Mouse (Mus musculus) kidney, postnatal 14 days (tissue): Measurements from ENCODE around the gene Gdf7.

ENCODE experiments used
- DNase-seq: peaks from one replicate; pipeline ENCODE4 v3.0.0; 2022; ENCODE audit warnings: mixed read lengths

Gdf7 gene

DNA sequence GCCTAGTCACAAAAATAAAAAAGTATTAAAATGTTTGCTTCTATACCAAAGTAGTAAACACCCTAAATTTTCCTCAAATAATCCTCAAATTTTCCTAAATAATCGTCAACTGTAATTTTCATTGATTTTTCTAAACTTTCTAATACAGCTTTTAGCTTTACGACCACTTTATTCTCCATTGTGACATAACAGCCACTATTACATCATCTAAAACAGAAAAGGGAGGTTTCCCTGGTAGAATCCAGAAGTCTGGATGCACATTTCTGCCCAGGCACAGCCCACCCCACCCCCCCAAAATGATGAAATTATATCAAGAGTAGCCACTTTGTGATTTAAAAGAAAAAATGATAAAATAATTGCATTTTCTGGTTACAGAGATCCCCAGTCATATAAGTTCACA lies 5.6 kb downstream of the Gdf7 start:
- no peak for DNase-seq

DNA sequence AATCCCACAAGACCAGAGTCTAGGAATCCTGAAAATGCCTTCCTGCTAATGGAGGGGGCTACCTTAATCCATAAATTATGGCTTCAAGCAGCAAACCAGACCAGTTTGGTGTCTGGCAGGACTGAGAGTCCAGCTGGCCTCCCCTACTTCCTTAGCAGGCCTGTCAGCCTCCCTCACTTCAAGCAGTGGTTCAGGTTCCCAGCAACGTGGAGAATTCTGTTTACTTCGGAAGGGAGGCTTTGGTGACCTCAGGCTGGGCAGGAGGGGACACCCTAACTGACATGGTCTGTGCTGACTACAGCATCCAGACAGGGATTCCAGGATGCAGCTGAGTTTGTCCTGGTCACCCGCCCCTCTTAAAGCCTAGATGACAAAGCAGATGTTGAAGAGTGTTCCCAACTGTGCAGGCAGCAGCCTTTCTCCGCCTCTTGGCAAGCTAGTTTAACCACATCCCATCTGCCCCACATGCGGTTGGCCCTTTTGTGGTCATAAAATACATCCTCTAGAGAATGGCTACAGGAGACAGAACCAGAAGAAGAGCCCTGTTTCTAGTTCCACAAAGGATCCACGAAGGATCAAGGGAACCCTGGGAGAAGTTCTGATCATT lies 6.3 kb downstream of the Gdf7 start:
- peak; percentile 50 for DNase-seq

DNA sequence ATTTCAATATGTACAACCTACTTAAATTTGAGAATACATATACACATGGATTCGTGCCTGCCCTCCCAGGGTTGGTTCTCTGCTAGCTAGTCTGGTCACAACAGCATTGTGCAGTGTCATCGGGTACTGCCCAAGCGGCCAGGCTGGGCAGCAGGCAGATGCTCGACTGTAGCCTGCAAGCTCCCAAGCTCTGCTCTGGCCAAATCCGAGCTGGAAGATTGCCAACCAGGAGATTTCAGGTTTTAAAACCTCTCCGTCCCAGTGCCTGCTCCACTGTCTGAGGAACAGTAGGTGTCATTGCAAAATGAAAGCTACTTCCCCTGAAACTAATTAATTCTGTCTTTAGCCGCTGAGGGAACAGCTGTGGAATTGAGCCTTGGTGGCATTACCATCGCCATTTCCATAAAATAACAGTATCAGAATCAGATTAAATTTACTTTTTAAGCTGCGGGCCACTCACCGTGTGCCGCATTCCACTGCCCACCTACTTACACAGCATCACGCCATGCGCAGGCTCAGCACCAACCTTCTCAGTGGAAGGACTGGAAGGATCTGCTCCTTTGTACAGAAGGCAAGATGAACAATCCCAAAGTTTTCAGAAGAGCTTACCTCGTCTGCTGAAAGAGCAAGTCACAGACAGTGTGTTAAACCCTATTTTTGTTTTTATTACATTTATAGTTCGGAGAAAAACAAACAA lies 10.4 kb downstream of the Gdf7 start:
- peak; percentile 26 for DNase-seq

DNA sequence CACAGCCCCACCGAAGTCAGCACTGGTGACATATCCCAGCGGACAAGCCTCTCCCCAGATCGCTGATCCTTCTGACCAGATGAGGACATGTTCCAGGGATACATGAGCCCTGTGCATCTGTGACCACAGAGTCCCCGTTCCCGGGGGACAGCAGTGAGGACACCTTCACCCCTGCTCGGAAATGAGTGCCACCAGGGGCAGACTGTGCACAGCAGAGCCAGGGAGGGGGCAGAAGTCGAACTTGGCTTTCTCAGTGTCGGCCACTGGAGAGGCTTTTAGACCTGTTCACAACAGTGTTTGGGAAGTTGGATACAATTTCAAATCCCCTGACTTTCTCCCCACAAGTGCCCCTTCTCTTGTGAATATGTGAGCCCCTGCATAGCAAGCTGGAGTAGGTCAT lies 12.3 kb downstream of the Gdf7 start:
- DNase-seq: no peak

DNA sequence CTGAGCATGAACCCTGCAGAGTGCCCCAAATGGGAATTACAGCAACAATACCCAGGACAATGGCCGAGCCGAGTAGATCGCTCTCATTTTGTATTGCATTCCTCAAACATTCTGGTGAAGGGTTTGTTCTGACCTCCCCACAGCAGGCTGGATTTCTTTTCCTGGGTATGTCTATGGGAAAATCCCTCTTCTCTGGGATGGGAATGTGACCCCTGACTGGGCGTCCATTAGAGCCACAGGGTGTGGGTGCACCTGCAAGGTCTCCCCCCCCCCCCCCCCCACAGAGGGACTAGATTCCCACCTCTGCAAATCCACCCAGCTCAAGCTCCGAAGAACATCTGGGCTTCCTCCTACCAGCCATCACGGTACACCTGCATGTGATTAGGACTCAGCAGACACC lies 12.7 kb downstream of the Gdf7 start:
- DNase-seq: no peak

DNA sequence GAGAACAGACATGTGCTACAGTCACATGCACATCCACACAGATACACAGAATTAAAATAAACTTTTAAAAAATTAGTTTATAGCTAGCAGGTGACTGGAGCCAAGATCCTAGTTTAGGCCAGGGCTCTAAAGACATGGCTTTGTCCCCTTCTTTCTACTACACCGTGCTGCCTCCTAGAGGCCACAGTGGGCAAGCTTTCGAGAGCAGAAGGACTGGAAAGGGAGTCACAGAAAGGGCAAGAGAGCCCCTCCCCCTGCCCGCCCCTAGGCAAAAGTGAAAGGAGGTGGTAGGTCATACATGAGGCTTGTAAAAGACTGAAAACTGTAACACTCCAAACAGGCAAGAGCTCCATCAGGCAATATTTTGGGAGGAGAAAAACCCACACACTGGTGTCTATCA lies 13.8 kb downstream of the Gdf7 start:
- no peak for DNase-seq

DNA sequence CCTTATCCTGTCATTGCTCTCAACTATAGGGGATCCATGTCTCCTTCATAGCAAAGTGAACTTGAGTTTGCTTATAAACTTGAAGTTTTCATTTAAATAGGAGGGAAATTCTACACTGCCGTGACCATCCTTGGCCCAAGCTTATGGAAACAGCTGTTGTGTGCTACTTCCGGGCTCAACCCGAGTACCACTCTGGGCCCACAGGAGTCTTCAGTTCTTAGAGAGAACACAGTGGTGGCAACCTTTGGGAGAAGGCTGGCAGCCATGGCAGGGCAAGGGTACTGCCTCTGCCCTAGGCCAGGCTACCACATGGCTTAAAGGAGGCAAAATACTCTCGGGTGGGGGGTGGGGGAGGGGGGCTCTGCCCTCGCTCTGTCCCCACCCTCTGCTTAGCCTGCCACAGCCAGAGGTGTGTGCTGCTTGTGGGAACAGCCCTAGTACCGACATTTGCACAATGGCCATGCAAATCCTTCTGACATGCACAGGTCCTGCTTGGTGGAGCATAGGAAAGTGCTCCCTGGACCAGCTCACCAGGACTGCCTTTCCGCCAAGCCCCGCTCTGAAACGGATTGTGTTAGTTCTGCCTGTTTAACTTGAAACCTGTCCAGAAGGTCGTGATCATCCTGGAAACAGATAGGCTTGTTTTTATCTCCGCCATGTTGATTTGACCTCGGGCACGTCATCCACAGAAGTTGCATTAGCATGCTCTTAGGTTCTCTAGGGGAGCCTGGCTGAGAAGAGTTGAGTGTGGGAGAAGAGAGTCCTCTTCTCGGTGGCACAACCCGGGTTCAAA lies 20.3 kb downstream of the Gdf7 start:
- no peak for DNase-seq

DNA sequence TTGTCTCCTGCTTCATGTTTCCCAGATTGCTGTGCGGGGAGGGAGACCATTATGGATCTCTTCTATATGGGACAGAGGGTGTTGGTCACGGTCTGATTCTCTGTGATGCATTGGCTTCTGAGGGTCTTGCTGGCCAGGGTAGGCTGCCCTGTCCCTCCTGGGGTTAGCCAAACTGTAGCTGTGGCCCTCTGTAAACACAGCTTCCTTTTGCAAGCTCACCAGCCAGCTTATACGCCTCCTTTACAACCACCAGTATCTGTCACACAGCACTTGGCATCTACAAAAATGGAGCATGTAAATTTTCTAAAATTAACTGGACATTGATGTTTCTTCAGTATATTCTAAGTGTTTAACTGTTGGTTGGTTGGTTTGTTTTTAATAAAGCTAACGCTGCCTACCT lies 26.3 kb downstream of the Gdf7 start:
- no peak for DNase-seq

DNA sequence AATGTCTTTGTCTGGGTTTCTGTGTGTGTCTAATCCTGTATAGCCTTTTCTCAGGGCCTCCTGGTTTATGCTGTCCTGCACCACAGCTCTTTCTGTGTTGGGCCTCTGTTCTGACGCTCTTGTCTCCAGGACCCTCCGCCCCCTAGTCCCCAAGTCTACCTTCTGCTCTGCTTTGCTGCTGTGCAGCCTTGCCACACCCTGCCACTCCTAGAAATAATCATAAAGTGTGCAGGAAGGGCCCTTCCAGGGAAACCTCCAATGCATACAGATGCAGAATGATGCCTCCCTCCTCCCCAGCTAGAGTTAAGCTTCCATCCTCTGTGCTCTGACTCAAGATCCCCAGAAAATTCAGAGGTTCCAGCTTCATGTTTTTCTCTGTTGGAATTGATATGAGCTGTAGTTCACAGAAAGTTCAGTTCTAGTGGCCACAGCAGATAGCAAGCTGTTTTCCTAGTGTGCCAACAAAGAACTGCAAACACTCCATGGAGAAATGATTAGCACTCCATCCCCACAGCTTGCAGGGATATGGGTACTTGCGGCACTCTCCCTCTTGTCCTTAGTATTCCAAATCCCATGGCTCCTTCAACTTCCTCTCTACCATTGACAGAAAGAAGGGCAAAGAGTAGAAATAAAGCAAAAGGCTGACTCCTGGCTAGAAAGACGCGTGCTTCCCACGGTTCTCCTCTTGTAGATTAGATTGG lies 28.1 kb downstream of the Gdf7 start:
- no peak for DNase-seq

DNA sequence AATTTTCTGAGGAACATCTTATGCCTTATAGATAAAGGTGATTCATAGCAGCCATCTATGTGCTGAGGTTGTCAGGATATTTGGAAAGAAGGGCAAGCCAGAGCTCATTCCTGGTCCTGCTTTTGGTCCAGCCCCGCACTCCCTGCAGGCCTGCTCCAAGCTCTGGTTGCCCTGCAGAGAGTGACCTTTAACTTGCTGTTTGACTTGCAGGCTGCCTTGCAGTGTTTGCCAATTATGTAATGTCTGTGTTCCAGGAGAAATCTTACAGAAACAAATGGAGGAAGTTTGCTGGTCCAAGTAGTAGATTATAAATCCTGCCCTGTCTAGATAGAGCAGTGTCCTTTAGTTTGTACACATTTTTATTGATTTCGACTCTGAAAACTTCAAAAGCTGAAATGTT lies 30.3 kb downstream of the Gdf7 start:
- DNase-seq: peak; percentile 34

DNA sequence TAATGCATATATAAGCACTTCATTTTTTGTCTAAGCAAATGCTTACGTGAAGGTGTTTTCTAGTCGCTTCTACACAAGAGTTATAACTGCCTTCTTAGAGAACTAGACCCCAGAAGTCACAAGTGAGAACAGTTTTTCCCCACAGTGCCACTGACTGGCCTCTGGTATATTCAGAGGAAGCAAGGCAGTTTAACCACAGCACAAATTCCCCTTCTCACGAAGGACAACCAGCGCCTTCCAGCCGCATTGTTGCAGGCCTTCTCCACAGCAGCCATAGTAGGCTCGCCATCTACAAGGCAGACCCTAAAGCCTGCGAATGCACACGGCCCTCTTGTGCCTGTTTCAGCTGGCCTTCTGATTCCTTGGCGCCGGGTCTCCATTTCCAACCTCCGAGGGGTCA lies 32.1 kb downstream of the Gdf7 start:
- DNase-seq: no peak

DNA sequence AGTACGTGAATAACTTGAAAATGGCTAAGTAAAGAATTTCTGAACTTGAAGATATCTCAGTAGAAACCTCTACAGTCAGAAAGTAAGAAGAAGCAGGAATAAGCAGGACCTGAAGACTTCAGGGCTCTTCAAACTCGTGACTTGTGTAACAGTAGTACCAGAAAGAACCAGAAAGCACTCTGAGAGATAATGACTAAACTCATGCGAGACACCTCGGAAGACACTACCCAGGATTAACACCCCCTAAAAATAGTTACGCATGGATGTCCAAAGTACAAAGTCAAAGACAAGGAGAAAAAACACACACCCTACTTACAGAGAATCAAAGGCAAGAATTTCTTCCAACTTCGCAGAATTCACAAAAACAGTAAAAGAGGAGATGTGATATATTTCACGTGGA lies 35.4 kb downstream of the Gdf7 start:
- peak; percentile 14 for DNase-seq

DNA sequence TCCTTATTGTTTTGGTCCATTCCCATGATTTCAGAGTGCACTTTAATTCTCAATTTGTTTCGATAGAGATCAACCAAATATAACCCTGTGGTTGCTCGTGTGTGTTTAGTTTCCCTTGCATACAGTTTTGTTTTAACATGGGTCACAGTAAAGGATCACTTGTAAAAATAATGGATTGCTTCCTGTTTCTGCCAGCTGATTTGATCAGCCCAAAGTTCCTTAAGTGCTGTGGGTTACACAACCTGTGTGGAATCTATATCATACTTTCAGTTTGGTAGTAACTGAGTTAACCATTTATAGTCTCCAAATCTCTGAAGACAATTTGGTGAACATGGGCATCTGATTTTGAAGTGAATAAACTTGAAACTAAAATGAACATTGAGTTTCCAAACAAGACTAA lies 41.5 kb downstream of the Gdf7 start:
- DNase-seq: no peak
